Mouse (Mus musculus): ENCODE data around the gene Rgs21. TPM values are rescaled to one million over a fixed set of nuclear protein-coding genes. Genes with fewer than 3 reads are reported as not detected.

Rgs21 gene
- polyA plus RNA-seq, 1 experiment, result not detected

- Histone ChIP-seq H3K4me1 (ENCODE audit: control insufficient read depth, insufficient read depth, insufficient read length, low read length) (no peaks in the 10 kb centered on the region), H3K27ac (replicated peaks; ENCODE audit: low read depth, low read length) (no peak overlapping the region), H3K4me3 (ENCODE audit: insufficient read depth, low read depth, low read length) (no peak overlapping the region)
Observed at GRCm38 (mm10) chr1:144488223-144488835, 79.1 kb downstream of the Rgs21 start.

Other genes starting within 250 kb of the Rgs21 start
- gene Rgs18, start 207.8 kb upstream of the Rgs21 start, polyA plus RNA-seq (2012; ENCODE audit: insufficient read depth, insufficient read length, missing spikeins), result 1.2 and 1.5 TPM in 2 replicates